Mouse (Mus musculus) urinary bladder, postnatal 36 days (tissue): ENCODE data around the gene Olfr1243.
"Not testable (repeated sequence)": the region's sequence is repeated elsewhere in the genome, so short reads cannot be mapped to it uniquely, and the experiment has no call there.

Experiments
- DNase-seq, 2 experiments: peaks; one replicate each; pipeline ENCODE4 v3.0.0; 2022; ENCODE audit warnings: low spot score in 2 of 2, mixed read lengths in 1 of 2

Gene Olfr1243

DNA sequence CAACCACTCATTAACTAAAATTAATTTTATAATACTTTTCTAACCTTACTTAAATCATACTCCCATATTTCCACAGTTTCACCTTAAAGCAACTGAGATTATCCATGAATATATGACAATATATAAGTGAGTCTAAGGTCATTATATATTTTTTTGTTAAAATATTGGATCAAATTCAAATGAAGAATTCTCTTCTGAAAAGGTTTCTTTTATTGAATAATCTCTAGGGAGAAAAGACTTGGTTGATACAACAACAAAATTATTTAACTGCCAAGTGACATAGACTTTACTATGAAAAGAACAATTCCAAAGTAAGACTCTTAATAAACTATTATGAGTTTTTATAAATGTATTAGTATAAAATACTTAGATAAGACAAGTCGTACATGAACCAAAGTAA is at the start of gene Olfr1243:
TSS of gene Olfr1243 (minus strand) at position 101 of the 400 bp plus-strand sequence.
- no peak for DNase-seq

GRCm38 (mm10) chr2:89578347-89578746 is 47.1 kb upstream of the Olfr1243 start, which contains the start of gene Olfr1245:
Olfr1245 (minus strand) TSS chr2:89578447.
- DNase-seq: no peak

DNA sequence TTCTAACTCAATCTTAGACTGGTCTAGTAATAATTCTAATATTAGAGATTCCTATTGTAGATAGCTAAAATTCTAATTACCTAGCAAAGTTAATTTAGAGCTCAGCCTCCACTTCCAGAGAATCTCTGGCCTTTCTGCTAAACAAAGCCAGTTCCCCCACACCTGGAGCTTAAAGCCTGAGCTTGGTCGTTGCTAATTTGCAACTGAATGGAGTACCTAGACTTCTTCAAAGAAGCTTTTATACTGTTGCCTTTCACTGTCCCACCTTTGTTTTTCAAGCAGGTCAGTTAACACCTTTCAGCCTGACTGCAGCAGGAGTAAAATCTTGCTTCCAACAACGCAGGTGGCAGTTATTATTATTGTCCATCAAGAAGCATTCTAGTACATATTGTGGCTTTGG is 31.4 kb upstream of the Olfr1243 start:
- not testable (repeated sequence) for DNase-seq

- no peak for DNase-seq
Measured at GRCm38 (mm10) chr2:89544516-89544915, 13.2 kb upstream of the Olfr1243 start.

- no peak for DNase-seq
Measured at GRCm38 (mm10) chr2:89539923-89540322, 8.6 kb upstream of the Olfr1243 start.

- no peak for DNase-seq
Measured at GRCm38 (mm10) chr2:89498235-89498634, 33.1 kb downstream of the Olfr1243 start, which contains the start of gene Olfr1242. Olfr1242 (minus strand) TSS chr2:89498335.

- no peak for DNase-seq
Measured at GRCm38 (mm10) chr2:89487026-89487425, 44.3 kb downstream of the Olfr1243 start, which contains the start of gene Olfr1241. Olfr1241 (minus strand) TSS chr2:89487126.
